Mouse (Mus musculus) neural tube, embryonic 10.5 days (tissue): ENCODE data around the gene Atox1.

ENCODE experiments used
- DNase-seq: peaks from one replicate; pipeline ENCODE4 v3.0.0-alpha.2; 2017; ENCODE audit warnings: low spot score; ENCODE audit errors: extremely low spot score

Atox1 gene

DNA sequence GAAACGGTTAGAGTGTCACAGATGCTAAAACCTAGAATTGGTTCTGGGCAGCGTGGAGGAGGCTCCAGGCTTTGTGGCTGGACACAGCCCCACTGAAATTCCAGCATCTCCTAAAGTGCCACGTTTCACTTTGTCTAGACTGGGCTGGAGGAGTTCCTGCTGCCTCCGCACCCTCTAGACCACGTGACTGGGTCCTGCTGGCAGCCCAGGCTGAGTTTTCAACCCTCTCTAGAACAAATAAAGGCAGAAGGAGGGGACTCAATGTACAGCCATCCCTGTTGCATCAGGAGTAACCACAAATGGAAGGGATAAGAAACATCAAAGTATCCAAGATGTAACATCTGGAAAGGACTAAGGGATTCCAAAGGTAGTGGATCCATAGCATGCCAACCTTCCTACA, 46.7 kb downstream of the Atox1 start:
- DNase-seq, result no peak

DNA sequence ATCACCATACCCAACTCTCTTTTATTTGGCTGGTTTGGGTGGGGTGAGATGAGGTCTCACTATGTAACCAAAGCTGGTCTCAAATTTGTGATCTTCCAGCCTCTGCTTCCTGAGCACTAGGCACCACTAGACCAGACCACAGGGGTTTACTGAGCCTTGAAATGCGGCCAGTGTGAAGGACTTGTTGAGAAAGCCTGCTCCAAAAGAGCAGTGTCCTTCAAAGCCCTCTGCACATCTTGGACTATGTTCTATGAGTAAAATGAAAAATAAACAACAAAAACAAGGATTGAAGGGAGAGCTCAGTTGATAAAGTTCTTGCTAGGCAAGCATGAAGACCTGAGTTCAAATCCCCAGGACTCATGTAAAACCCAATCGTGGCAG, 47.6 kb downstream of the Atox1 start:
- no peak for DNase-seq

DNA sequence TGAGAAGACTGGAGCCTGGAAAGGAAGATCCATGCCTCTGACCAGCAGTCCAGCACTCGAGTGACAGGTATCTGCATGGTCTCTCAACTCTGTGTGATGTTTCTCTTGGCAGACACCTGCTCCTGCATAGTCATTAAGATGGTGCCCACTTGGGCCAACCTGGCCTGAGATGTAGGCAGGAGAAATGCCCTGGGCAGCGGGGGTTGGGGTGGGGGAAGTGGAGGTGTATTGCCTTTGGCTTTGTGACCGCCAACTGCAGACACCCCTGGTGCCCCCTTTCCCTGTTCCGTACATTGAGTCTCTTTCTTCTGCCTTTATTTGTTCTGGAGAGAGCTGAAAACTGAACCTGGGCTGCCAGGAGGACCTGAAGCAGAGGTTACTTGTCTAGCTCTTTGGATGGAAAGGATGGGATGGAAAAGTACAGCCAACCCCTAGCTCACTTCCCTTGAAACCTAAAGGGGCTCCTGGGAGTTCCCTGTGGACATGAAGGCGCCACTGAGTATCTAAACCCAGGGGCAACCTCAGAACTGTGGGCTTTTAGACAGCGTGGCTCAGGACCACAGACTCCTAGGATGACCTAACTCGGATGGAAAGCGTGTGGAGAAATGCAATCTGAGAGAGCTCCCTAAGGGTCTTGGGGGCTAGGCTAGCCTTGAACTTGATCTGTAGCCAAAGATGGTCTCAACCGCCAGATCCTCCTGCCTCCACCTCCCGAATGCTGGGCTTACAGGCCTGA, 48.2 kb downstream of the Atox1 start:
- no peak for DNase-seq

DNA sequence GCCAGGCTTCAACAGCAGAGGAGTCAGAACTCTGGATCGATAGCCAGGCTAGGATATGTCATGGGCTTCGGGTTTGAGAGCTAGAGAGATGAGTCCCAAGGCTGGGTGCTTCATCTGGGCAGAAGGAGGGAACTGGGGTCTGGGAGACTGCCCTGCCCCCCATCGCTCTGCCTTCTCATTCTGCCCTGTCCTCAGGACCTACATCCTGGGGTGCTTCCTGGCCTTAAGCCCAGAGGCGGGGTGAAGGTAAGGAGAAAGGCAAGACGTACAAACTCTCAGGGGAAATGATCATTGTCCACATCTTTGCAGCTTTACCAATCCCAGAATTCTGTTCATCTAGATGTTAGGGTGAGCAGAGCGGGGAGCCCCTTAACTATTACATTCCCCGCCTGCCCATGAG, 49.0 kb downstream of the Atox1 start:
- no peak for DNase-seq

DNA sequence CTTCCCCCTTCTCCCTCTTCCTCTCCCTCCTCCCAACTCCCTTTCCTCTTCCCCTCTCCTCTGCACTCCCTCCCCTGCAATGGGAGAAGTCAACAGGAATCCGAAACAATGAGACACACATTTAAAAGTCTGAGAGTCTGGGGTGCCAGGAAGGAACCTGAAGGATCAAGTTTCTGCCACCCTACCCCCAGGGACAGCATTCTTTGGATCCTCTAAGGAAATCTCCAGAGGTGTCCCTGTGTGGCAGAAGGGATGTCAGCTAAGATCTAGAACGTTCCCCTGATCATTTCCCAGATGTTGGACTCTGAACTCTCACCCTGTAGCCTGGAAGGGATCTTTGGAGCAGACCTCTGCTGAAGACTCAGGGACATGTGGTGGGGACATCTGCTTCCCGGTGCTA, 50.5 kb downstream of the Atox1 start:
- no peak for DNase-seq

DNA sequence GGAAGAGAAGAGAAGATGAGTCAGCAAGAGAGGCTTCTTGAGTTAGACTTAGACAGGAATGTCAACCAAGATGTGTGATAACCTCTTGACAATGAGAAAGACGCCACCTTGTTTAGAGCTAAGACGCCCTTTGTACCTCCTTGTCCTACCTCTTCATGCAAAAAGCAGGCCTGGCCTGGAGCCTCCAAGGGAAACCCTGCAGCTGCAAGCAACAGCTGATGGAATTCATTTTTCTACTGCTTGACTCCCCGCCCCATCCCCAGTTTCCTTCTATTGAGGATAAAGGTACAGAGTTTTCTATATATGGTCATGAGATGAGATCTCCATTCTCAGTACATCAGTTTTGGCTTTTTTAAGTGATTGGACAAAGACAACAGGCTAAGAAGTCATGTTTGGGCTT, 51.0 kb downstream of the Atox1 start:
- no peak for DNase-seq

DNA sequence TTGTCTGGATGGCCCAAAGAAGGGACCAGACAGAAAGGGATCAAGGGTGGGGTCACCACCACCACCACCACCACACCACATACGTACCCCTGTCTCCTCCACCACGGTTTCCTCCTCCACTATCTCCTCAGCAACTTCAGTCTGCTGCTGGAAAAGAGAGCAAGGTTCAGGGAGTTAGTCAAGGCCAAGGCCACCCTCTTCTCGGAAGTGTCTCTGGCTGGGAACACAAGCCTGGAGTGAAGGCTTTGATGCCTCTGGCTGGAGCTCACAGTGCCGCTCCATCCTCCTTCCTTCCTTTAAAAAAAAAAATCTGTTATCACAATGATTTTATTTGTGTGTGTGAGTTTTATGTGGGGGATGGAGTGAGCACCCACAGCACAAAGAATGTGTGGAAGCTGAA, 53.9 kb downstream of the Atox1 start:
- DNase-seq, result no peak

DNA sequence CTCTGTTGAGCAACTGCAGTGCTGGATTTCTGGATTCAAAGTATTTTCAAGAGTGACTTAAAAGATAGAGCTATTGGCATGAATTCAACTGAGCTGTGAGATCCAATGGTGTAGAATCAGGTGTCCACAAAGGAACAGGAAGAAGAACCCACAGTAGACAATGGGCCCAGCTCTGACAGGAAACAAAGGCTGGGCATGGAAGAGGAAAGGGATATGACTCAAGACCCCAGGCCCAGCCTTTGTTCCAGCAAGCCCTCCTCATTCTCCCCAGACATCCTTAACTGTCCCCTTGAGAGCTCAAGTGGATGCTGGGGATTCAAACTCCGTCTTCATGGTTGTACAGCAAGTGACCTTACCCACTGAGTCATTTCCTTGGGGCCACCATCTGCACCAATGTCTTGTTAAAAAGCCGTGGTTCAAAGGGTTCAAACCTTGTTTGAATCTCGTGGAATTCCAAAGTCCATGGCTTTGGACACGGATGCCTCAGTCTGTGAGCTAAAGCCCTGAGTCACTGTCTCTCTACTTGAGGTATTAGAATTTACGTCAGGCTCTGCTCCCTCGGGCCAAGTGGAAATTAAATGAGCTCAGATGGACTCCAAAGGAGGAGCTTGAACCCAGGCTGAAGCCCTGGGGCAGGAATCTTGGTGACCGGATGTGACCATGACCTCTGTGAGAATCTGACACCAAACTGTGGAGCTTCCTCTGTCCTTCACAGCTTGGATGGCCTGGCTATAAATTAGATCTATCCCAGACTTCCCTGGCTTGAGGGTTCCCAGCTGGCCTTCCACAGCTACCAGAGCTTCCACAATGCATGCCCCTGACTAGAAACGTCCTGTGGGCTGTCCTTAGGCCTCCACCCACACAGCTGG, 55.2 kb downstream of the Atox1 start:
- DNase-seq, result no peak

DNA sequence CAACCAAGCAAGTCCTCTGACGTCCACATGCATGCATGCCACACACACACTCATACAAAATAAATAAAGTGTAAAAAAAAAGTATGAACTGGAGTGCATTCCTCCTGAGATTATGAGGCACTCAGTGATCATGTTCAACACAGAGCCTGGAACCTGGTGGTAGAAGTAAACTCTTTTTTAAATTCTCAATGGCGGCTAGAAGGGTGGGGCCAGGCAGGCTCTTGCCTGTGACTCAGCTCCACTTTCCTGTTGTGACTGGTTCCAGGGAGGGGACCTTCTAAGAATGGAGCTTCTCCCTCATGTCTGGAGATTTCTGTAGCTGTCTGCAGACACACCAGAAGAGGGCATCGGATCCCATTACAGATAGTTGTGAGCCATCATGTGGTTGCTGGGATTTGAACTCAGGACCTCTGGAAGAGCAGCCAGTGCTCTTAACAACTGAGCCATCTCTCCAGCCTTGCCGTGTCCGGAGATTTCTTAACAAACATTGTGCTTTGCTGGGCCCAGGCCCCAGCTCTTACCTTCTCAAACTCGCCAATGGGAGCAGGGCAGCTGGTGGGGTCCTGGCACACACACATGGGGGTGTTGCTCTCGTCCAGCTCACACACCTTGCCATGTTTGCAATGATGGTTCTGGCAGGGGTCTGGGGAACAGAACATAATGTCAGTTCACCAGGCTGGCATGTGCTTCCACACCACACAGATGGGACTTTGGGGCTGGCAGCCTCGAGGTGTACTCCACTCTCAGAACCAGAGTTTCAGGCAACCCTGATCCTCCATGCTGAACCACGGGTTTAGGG, 56.2 kb downstream of the Atox1 start:
- DNase-seq, result no peak

DNA sequence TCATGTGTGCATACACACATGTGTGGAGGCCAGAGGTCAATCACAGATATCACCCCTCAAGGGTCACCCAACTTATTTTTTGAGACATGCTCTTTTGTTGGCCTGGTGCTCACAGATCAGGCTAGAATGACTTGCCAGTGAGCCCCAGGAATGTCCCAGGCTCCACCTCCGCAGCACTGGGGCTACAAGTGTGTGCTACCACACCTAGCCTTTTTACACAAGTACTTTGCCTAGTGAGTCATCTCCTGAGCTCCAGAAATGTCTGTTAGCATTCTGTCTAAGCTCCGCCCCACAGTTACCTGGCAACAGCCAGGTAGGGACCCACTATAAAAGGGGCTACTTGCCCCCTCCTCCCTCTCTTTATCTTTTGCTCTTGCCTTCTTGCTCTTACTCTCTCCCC, 60.2 kb downstream of the Atox1 start:
- no peak for DNase-seq

DNA sequence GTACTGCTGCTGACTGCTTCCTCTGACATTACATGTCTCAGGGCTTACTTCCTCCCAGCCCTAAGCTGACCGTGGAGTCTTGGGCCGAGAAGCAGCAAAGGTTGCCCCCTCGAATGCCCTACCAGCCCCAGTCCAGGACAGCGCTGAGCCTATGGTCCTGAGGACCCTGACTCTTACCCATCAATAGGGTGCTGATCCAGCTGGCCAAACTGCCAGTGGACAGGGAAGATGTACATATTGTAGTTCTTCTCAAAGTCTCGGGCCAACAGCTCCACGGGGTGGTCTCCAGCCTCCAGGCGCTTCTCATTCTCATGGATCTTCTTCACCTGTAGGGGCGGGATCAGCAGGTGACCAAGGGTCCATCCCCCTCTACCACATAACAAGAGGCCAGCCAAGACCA, 62.7 kb downstream of the Atox1 start:
- DNase-seq, result no peak

DNA sequence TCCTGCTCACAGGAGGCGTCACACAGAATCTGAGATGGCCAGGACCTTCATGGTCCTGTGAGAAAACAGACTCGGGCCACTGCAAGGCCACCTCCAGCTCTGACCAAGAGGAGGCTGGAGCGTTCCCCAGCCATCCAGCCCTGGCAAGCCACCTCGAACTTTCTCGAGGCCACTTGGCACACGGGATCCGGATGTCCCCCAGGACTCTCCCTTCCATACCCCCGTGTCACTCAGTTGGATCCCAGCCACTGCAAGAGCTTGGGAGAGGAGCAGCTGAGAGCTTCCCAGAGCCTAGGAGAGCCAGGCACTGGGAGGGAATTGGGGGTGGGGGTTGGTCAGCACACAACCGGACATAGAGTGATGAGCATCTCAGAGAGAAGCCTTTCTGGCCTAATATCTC, 63.6 kb downstream of the Atox1 start:
- DNase-seq, result no peak

DNA sequence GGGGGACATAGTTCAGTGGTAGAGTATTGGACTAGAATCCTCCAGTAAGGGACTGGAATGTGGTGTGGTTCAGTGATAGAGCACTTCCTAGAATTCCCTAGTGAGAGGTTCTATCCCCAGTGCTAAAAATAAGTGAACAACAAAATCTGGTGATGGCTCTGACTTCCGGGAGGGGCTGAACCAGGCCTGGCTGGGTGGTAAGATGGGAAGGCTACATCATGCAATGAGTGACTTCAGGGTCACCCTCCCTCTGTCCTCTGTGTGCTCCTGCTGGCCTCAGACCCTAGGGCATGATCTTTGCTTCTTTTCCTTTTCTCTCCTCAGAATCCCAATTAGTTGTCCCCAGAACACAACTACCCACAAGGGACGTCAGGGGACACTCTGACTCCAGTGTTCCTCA, 64.0 kb downstream of the Atox1 start:
- DNase-seq, result no peak
